Mouse (Mus musculus) embryonic facial prominence, embryonic 12.5 days (tissue): ENCODE measurements at regions not wholly inside any gene's neighbourhood (a gene's known extent, or its start where the extent isn't known, plus 50 kb on each side); places are given as distances from the start of the nearest gene placed in this dataset.

Experiments
- ATAC-seq: fragments of 200-750 bp; cut with Nextera tagmentation; 2 replicates; pipeline ENCODE4 v1.8.0; 2017; ENCODE audit not compliant: insufficient number of reproducible peaks, insufficient read depth, low FRiP score, low TSS enrichment
- H3K27ac ChIP-seq: fragments of 300-500 bp; sonication (generic); 2 replicates; pipeline ENCODE4 v1.5.1; 2016; ENCODE audit warnings: mild to moderate bottlenecking
- H3K27me3 ChIP-seq: fragments of 300-500 bp; sonication (generic); 2 replicates; pipeline ENCODE4 v1.6.1; 2016; ENCODE audit warnings: mild to moderate bottlenecking, moderate library complexity
- H3K36me3 ChIP-seq: fragments of 300-500 bp; sonication (generic); 2 replicates; pipeline ENCODE4 v1.6.1; 2016; ENCODE audit warnings: mild to moderate bottlenecking
- H3K4me1 ChIP-seq: fragments of 300-500 bp; sonication (generic); 2 replicates; pipeline ENCODE4 v1.6.1; 2016
- H3K4me2 ChIP-seq: fragments of 300-500 bp; sonication (generic); replicated peaks from 2 replicates; pipeline ENCODE4 v1.6.1; 2016; ENCODE audit warnings: mild to moderate bottlenecking, moderate library complexity
- H3K4me3 ChIP-seq: fragments of 300-500 bp; sonication (generic); 2 replicates; pipeline ENCODE4 v1.5.1; 2016; ENCODE audit warnings: mild to moderate bottlenecking
- H3K9ac ChIP-seq: fragments of 300-500 bp; sonication (generic); 2 replicates; pipeline ENCODE4 v1.6.1; 2016; ENCODE audit warnings: mild to moderate bottlenecking, moderate library complexity
- H3K9me3 ChIP-seq: fragments of 300-500 bp; sonication (generic); 2 replicates; pipeline ENCODE4 v1.6.1; 2016; ENCODE audit warnings: mild to moderate bottlenecking, moderate library complexity
- WGBS: fragments of 180-500 bp; shearing (Covaris S2); methylation state at CpG from one replicate; pipeline ENCODE4 v1.1.7; 2016; 5-methylcytosine and 5-hydroxymethylcytosine counted together

DNA sequence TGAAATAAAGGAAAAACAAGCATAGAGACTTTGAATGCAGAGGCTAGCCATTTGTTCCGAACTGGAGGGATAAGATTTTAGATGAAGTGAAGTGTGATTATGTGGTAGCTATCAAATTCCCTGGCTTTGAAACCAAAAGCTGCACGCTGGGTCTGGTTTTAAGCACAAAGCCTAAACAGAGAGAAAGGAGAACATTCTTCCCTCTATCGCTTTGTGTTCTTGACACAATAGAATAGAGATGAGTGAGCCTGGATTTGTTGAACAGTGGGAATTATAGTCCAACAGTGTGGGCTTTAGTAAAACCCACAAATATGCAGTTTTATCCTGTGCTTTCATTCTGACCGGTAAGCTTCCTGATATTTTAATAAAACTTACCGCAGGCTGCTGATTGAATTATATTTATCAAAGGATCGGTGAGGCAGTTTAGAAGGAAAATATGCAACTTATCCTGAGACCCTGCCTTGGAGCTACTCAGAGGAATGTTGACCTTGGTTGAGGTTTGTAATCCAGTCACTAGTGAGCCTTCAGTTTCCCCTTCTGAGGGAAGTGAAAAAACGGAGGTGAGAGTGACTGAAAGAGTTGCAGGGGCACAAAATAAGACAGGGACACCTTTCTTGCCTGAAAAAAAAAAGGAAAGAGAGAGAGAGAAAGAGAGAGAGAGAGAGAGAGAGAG, 481.7 kb upstream of the Tenm4 start:
- Histone ChIP-seq H3K9me3 (no peaks in the 10 kb centered on the region), H3K4me2 (peak overlapping the region; percentile 48), H3K36me3 (no peaks in the 10 kb centered on the region), H3K4me3 (peak overlapping the region; percentile 24; the same call in 1 of the 2 replicates), H3K27me3 (no peaks in the 10 kb centered on the region), H3K27ac (peak overlapping the region; percentile 54; the same call in 1 of the 2 replicates), H3K4me1 (peaks cover 14% of the 10 kb centered on the region), H3K9ac (0 out of 2 replicates have a peak overlapping the region, but pooled peaks have one; percentile 4)
- WGBS: 12% methylated on average over 7 of the region's 7 CpGs
- 0 out of 2 replicates have a peak, but pooled peaks have one; percentile 57 for ATAC-seq

DNA sequence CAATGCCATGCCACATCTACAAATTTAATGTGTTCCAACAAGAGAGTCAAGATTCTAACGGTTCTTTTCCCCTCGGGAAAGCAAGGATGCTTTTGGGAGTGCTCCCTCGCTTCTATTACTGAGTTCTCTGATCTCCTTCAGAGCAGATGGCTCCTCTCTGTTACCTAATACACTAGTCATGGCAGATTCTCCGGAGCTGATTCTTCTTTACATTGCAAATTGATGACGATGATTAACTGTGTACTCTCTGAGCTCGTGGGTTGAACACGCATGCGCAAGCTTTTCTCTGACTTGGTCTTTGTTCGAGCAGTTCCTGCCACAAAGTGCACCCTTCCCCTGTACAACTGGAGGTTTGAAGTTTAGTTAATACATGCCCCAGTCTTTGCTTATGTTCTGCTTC, 471.5 kb upstream of the Tenm4 start:
- no peaks in the 10 kb centered on the region for H3K27me3 ChIP-seq
- ATAC-seq: no peak
- H3K4me1 ChIP-seq: no peaks in the 10 kb centered on the region
- H3K27ac ChIP-seq: no peak overlapping the region
- H3K9ac ChIP-seq: no peak overlapping the region
- no peak overlapping the region for H3K4me2 ChIP-seq
- no peaks in the 10 kb centered on the region for H3K9me3 ChIP-seq
- WGBS: 80% methylated on average over 9 of the region's 9 CpGs
- no peak overlapping the region for H3K4me3 ChIP-seq
- no peaks in the 10 kb centered on the region for H3K36me3 ChIP-seq

DNA sequence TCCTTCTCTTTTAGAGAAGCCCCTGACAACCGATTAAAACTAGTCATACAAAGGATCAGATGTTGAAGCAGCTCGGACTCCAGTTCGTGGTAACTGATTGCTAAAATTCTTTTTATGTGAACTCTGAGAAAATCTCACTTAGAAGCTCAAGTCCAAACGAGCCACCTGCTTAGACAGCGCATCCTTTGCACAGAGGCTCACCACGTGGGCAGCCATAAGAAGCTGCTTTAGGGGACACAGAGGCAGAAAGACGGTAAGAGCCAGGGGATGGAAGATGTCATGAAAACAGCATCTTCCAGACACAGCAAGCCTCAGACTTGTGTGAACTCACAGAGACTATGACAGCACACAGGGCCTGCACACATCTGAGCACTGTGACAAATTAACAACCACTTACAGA, 461.0 kb upstream of the Tenm4 start:
- H3K4me3 ChIP-seq: no peak overlapping the region
- WGBS: 76% methylated on average over 7 of the region's 7 CpGs
- no peak overlapping the region for H3K27ac ChIP-seq
- no peaks in the 10 kb centered on the region for H3K27me3 ChIP-seq
- H3K36me3 ChIP-seq: no peaks in the 10 kb centered on the region
- H3K9me3 ChIP-seq: no peaks in the 10 kb centered on the region
- no peaks in the 10 kb centered on the region for H3K4me1 ChIP-seq
- no peak overlapping the region for H3K9ac ChIP-seq
- no peak overlapping the region for H3K4me2 ChIP-seq
- no peak for ATAC-seq

DNA sequence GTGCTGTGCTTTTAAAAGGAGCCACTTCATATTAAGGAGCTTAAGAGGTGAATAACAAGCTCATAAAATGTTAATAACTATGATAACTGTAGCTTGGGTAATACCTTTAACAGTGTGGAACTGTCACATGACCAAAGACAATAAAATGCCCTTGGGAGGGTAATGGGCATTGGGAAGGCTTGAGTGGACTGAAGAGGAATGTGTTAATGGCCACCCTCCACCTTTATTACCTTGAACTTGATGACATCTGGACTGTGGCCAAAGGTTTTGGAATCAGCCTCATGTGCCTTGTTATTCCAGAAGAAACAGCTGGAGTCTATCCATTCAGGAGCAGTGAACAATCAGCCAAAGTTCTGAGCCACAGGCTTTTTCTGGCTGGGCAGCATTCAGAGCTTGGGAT, 451.0 kb upstream of the Tenm4 start:
- H3K9ac ChIP-seq: no peak overlapping the region
- H3K4me3 ChIP-seq: no peak overlapping the region
- H3K36me3 ChIP-seq: no peaks in the 10 kb centered on the region
- no peaks in the 10 kb centered on the region for H3K9me3 ChIP-seq
- no peaks in the 10 kb centered on the region for H3K4me1 ChIP-seq
- ATAC-seq: no peak
- no peaks in the 10 kb centered on the region for H3K27me3 ChIP-seq
- H3K27ac ChIP-seq: no peak overlapping the region
- no peak overlapping the region for H3K4me2 ChIP-seq

DNA sequence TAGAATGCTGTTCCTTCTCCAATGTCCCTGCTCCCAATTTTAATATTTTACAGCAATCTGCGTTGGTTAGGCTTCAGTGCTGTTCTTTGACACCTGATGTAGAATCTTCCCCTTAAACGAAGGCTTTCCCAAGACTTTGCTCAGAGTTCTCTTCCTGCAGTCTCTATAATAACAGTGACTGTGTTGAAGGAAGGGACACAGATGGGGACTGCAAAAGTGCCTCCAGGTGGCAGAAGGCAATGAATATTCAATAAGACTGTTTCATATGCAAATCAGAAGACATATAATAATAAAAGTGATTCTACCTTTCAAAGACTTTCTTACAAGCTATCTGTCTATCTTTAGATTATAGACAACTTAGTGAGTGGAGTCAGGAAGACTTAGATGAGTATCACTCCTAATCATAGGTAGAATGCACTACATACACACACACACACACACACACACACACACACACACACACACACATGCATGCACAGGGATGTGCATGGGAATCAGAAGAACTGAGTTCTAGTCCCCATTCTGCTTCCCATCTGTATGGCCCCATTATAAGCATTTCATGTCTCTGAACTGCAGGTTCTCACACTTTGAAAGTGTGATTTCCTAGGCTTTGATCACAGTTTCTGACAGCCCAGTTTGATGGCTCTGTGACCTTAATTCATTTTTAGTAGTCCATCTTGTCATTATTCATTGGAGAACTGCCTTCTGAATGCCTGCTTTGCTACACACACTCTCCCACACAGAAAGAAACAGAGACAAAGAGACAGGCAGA, 445.1 kb upstream of the Tenm4 start:
- Histone ChIP-seq H3K4me2 (no peak overlapping the region), H3K9me3 (no peaks in the 10 kb centered on the region), H3K9ac (no peak overlapping the region), H3K36me3 (no peaks in the 10 kb centered on the region), H3K27ac (no peak overlapping the region), H3K27me3 (no peaks in the 10 kb centered on the region), H3K4me1 (no peaks in the 10 kb centered on the region), H3K4me3 (no peak overlapping the region)
- WGBS: 74% methylated on average over 2 of the region's 2 CpGs
- no peak for ATAC-seq

DNA sequence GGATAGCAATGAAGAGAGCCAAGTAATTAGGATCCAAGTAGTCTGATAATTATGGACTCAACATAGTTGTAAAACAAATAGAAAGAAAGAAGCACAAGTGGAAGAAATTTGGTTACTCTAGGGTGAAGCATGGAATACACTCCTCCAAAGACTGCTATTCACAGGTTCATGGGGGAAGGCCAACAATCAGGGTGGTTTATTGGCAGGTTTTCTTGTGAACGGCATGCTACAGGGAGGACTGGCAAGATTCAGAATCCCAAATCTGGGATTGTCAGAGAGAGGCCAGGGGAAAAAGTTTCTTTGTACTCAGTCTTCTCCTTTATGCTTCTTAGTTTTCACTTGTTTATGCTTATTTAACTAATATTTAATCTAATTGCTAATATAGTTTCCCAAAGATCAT, 437.2 kb upstream of the Tenm4 start:
- no peaks in the 10 kb centered on the region for H3K36me3 ChIP-seq

DNA sequence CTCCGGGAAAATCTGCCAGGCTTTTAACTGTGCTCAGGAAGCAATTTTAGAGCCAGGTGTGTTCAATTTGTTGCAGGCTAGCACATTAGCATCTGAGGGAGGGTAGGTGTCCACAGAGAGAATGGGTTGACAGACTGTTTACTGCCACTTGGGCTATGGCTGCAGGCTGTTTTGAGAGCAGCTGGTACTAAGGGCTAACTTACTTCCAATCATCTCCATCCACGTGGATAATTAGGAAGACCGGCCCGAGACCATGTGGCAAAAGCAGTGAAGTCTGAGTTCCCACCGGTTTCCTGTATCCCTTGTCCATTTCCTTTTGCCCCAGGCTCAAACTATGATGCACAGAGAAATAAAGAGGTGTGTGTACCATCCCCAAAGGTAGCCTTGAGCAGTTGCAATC, 436.5 kb upstream of the Tenm4 start:
- H3K9me3 ChIP-seq: no peaks in the 10 kb centered on the region
- no peaks in the 10 kb centered on the region for H3K4me1 ChIP-seq
- H3K27ac ChIP-seq: no peak overlapping the region
- H3K4me3 ChIP-seq: no peak overlapping the region
- H3K36me3 ChIP-seq: no peaks in the 10 kb centered on the region
- no peak overlapping the region for H3K9ac ChIP-seq
- whole genome bisulfite sequencing: 17% methylated on average over 5 of the region's 5 CpGs
- no peak overlapping the region for H3K4me2 ChIP-seq
- no peak for ATAC-seq
- no peaks in the 10 kb centered on the region for H3K27me3 ChIP-seq

More for the DNA sequence above, 437.2 kb upstream of the Tenm4 start:
- Histone ChIP-seq H3K4me3 (no peak overlapping the region), H3K27ac (no peak overlapping the region), H3K9ac (no peak overlapping the region), H3K9me3 (no peaks in the 10 kb centered on the region), H3K27me3 (no peaks in the 10 kb centered on the region), H3K4me2 (no peak overlapping the region), H3K4me1 (no peaks in the 10 kb centered on the region)
- WGBS: 73% methylated on average over 1 of the region's 1 CpGs
- no peak for ATAC-seq

DNA sequence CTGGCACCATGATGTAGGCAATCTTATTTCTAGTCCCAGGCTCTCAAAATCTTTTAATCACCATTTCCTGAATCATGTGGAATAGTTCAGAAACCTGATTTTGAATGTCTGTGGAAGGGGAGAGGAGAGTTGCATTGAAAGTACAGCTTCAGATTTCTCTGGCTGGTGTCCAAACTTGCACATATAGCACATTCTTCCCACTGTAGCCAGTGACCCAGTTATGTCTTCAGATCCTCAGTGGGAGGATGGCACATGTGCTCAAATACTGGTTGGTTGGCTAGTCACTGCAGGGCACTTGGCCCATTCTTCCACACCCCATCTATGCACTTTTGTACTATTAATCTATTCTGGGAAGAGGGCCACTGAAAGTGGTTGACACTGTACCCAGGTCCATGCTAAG, 434.3 kb upstream of the Tenm4 start:
- H3K4me1 ChIP-seq: no peaks in the 10 kb centered on the region
- no peak overlapping the region for H3K9ac ChIP-seq
- no peak overlapping the region for H3K4me2 ChIP-seq
- no peak for ATAC-seq
- H3K4me3 ChIP-seq: no peak overlapping the region
- H3K36me3 ChIP-seq: no peaks in the 10 kb centered on the region
- H3K27me3 ChIP-seq: no peaks in the 10 kb centered on the region
- no peaks in the 10 kb centered on the region for H3K9me3 ChIP-seq
- no peak overlapping the region for H3K27ac ChIP-seq

DNA sequence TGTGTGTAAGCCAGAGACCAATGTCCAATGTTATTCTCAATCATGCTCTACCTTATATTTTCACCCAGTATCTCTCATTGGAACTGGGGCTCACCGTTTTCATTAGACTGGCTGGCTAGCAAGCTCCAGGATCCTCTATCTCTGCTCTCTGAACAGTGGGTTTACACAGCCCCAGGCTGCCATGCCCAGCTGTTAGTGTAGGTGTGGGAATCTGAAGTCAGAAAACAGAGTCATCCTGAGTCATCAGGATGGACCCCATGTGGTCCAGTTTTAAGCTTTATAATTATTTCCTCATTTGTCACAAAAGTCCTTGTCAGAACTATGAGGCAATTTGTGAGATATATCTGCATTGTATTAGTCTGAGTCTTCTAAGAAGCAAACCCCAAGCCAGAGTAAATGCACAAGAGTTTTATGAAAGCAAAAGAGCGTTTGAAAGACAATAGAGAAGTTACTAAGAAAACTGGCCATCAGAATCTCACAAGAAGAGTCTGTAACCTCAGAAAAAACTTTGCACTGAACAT, 432.3 kb upstream of the Tenm4 start:
- Histone ChIP-seq H3K36me3 (no peaks in the 10 kb centered on the region), H3K27me3 (no peaks in the 10 kb centered on the region), H3K27ac (no peak overlapping the region), H3K4me2 (no peak overlapping the region), H3K4me1 (no peaks in the 10 kb centered on the region), H3K4me3 (no peak overlapping the region), H3K9me3 (no peaks in the 10 kb centered on the region), H3K9ac (no peak overlapping the region)
- no peak for ATAC-seq
- 52% methylated on average over 2 of the region's 2 CpGs for WGBS

DNA sequence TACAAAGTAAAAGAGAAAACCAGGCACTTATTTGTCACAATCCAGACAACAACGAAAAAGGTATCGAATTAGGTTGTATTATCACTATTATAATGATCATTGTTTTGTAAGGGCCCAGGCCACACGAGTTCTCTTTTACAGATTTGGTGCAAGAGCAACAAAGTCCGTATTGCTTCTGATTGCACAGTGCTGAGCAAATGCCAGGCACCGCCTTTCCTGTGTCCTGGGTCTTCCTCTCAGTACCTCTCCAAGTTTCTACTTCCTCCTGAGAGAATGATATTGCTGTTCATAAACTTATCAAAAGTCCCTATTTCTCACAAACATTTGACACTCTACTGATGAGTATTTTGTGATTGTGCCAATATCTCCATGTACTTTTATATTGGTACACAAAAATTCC, 431.3 kb upstream of the Tenm4 start:
- Histone ChIP-seq H3K36me3 (no peaks in the 10 kb centered on the region), H3K4me3 (no peak overlapping the region), H3K9me3 (no peaks in the 10 kb centered on the region), H3K9ac (no peak overlapping the region), H3K27me3 (no peaks in the 10 kb centered on the region), H3K27ac (no peak overlapping the region), H3K4me1 (no peaks in the 10 kb centered on the region), H3K4me2 (no peak overlapping the region)
- ATAC-seq: no peak
- 86% methylated on average over 5 of the region's 5 CpGs for WGBS

DNA sequence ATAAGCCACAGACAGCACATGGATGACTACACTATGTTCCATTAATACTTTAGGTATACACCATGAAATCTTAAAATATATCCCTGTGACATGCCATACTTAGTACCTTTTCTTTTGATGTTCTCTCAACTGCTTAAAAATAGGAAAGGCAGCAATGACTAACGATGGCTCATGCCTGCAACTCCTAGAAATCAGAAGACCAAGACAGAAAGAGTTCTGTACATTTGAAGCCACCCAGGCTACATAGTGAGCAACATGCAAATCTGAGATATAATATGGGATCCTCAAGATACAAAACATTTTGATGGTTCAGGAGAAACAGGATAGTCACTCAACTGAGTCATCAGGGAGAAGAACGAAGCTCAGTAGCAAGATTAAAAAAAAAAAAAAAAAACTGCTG, 412.7 kb upstream of the Tenm4 start:
- Histone ChIP-seq H3K4me2 (no peak overlapping the region), H3K9ac (no peak overlapping the region), H3K9me3 (no peaks in the 10 kb centered on the region), H3K4me1 (no peaks in the 10 kb centered on the region), H3K27ac (no peak overlapping the region), H3K36me3 (no peaks in the 10 kb centered on the region), H3K4me3 (no peak overlapping the region), H3K27me3 (no peaks in the 10 kb centered on the region)
- ATAC-seq: no peak
- WGBS: 85% methylated on average over 2 of the region's 2 CpGs

DNA sequence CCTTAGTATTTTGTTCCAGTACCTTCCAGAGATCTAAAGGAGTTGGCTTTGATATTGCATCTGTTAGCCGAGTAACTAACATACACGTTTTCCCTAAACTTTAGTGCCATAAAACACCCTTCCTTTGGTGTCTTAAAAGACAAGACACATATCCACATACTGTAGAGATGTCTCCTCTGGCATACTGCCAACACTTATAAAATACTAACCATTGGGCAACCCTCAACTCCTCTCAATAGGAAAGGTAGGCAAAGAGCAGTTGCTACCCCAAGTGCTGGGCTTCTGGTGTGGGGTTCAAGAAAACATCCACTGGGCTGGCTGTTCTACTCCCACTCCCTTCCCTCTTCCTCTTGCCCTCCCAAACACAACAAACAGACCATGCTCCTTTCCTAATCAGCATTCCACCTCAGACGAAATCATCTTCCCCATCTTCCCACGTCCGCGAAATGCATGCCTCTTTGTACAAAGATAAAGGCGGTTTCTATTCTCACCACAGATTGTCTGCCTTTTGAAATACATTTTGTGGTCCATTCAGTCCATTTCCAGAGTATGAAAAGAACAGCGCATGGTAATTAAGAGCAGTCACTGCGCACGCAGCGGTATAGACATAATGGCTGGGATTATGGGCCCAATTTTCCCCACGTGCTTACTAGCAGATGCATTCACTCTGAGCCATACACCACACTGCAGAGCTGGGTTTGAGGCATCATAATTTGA, 409.9 kb upstream of the Tenm4 start:
- Histone ChIP-seq H3K9ac (no peak overlapping the region), H3K4me3 (no peak overlapping the region), H3K27ac (no peak overlapping the region), H3K27me3 (no peaks in the 10 kb centered on the region), H3K4me1 (no peaks in the 10 kb centered on the region), H3K36me3 (no peaks in the 10 kb centered on the region), H3K4me2 (no peak overlapping the region), H3K9me3 (no peaks in the 10 kb centered on the region)
- no peak for ATAC-seq
- WGBS: 79% methylated on average over 12 of the region's 12 CpGs
